Mouse (Mus musculus) MEL (cell line): ENCODE data around the gene Kcnk3. TPM values are rescaled to one million over a fixed set of nuclear protein-coding genes. Genes with fewer than 3 reads are reported as not detected.

Experiments
- DNase-seq: peaks from one replicate; pipeline ENCODE4 v3.0.0; 2011; ENCODE audit warnings: low read depth, low spot score
- H3K27ac ChIP-seq: 2 replicates; pipeline ENCODE4 v1.5.1; 2012; ENCODE audit warnings: low read depth, mild to moderate bottlenecking, control low read depth, low read length, moderate library complexity; ENCODE audit not compliant: control insufficient read depth
- H3K27me3 ChIP-seq, 2 experiments: fragments of 150-350 bp in 1 of 2; sonication (generic) in 1 of 2; 2 replicates each; pipeline ENCODE4 v1.6.1; 2012; ENCODE audit warnings: low read length in 2 of 2, mild to moderate bottlenecking in 2 of 2, improper control_type of control experiment in 1 of 2, moderate library complexity in 1 of 2; ENCODE audit not compliant: insufficient read depth in 2 of 2, control insufficient read depth in 1 of 2
- H3K36me3 ChIP-seq, 2 experiments: 2 replicates each; pipeline ENCODE4 v1.6.1; 2012 to 2014; ENCODE audit warnings: low read length in 2 of 2, improper control_type of control experiment in 1 of 2, inconsistent platforms in 1 of 2, mild to moderate bottlenecking in 1 of 2; ENCODE audit not compliant: insufficient read depth in 2 of 2, control insufficient read depth in 1 of 2
- H3K4me1 ChIP-seq, 2 experiments: fragments of 150-350 bp in 1 of 2; sonication (generic) in 1 of 2; 2 replicates each; pipeline ENCODE4 v1.6.1; 2012; ENCODE audit warnings: low read length in 2 of 2, improper control_type of control experiment in 1 of 2, mild to moderate bottlenecking in 1 of 2; ENCODE audit not compliant: insufficient read depth in 2 of 2, control insufficient read depth in 1 of 2
- H3K4me3 ChIP-seq, 2 experiments: fragments of 150-350 bp in 1 of 2; sonication (generic) in 1 of 2; 2 replicates each; pipeline ENCODE4 v1.5.1; 2012; ENCODE audit warnings: low read depth in 2 of 2, low read length in 2 of 2, mild to moderate bottlenecking in 2 of 2, moderate library complexity in 2 of 2, control low read depth in 1 of 2, improper control_type of control experiment in 1 of 2; ENCODE audit not compliant: control insufficient read depth in 1 of 2, insufficient read depth in 1 of 2
- H3K79me2 ChIP-seq: 2 replicates; pipeline ENCODE4 v1.6.1; 2012; ENCODE audit warnings: mild to moderate bottlenecking, low read length, moderate library complexity; ENCODE audit not compliant: control insufficient read depth, poor library complexity, insufficient read depth
- H3K9ac ChIP-seq: 2 replicates; pipeline ENCODE4 v1.6.1; 2012; ENCODE audit warnings: low read depth, mild to moderate bottlenecking, control low read depth, low read length, moderate library complexity; ENCODE audit not compliant: control insufficient read depth, poor library complexity, severe bottlenecking
- H3K9me3 ChIP-seq: fragments of 150-350 bp; sonication (generic); replicated peaks from 2 replicates; pipeline ENCODE4 v1.6.1; 2012; ENCODE audit warnings: mild to moderate bottlenecking, low read length, improper control_type of control experiment, moderate library complexity; ENCODE audit not compliant: insufficient read depth
- CHD2 ChIP-seq: IDR thresholded peaks from 2 replicates; pipeline ENCODE4 v1.6.1; 2011; ENCODE audit warnings: low read length, improper control_type of control experiment
- CTCF ChIP-seq, 3 experiments: IDR thresholded peaks in 2 of 3; conservative IDR thresholded peaks in 1 of 3; 2 replicates each; pipeline ENCODE4 v1.5.1; 2011 to 2012; ENCODE audit warnings: low read length in 3 of 3, low read depth in 2 of 3, mild to moderate bottlenecking in 2 of 3, improper control_type of control experiment in 1 of 3, inconsistent platforms in 1 of 3, mixed read lengths in 1 of 3, moderate library complexity in 1 of 3; ENCODE audit not compliant: control insufficient read depth in 1 of 3, insufficient read depth in 1 of 3, poor library complexity in 1 of 3, severe bottlenecking in 1 of 3
- EP300 ChIP-seq, 2 experiments: IDR thresholded peaks; 2 replicates each; pipeline ENCODE4 v1.6.1; 2011; ENCODE audit warnings: improper control_type of control experiment in 2 of 2, low read length in 2 of 2, low read depth in 1 of 2, mild to moderate bottlenecking in 1 of 2
- ETS1 ChIP-seq: IDR thresholded peaks from 2 replicates; pipeline ENCODE4 v1.6.1; 2012; ENCODE audit warnings: low read depth, mild to moderate bottlenecking, inconsistent platforms, low read length, improper control_type of control experiment, moderate library complexity
- GATA1 ChIP-seq: IDR thresholded peaks from 2 replicates; pipeline ENCODE4 v1.6.1; 2011; ENCODE audit warnings: low read depth, low read length, improper control_type of control experiment
- JUND ChIP-seq: IDR thresholded peaks from 2 replicates; pipeline ENCODE4 v1.6.1; 2011; ENCODE audit warnings: low read depth, mild to moderate bottlenecking, improper control_type of control experiment, low read length
- MAFK ChIP-seq: IDR thresholded peaks from 2 replicates; pipeline ENCODE4 v1.6.1; 2011; ENCODE audit warnings: low read depth, mild to moderate bottlenecking, low read length, improper control_type of control experiment, borderline replicate concordance
- MEF2A ChIP-seq: IDR thresholded peaks from 2 replicates; pipeline ENCODE4 v1.6.1; 2014; ENCODE audit warnings: low read depth, mild to moderate bottlenecking, inconsistent platforms, low read length, improper control_type of control experiment; ENCODE audit not compliant: poor library complexity, insufficient replicate concordance, severe bottlenecking; ENCODE audit errors: extremely low read depth
- POLR2AphosphoS2 ChIP-seq: IDR thresholded peaks from 2 replicates; pipeline ENCODE4 v1.6.1; 2011; ENCODE audit warnings: low read length, improper control_type of control experiment
- POLR2AphosphoS5 ChIP-seq: IDR thresholded peaks from 2 replicates; pipeline ENCODE4 v1.6.1; 2012; ENCODE audit warnings: low read depth, borderline replicate concordance, mild to moderate bottlenecking, inconsistent platforms, low read length, moderate library complexity, mixed read lengths
- RAD21 ChIP-seq: IDR thresholded peaks from 2 replicates; pipeline ENCODE4 v1.6.1; 2011; ENCODE audit warnings: mild to moderate bottlenecking, low read depth, low read length, improper control_type of control experiment
- RCOR1 ChIP-seq: IDR thresholded peaks from 2 replicates; pipeline ENCODE4 v1.6.1; 2012; ENCODE audit warnings: low read depth, mild to moderate bottlenecking, inconsistent platforms, low read length, improper control_type of control experiment
- SIN3A ChIP-seq: IDR thresholded peaks from 2 replicates; pipeline ENCODE4 v1.6.1; 2012; ENCODE audit warnings: low read length, improper control_type of control experiment, inconsistent platforms
- USF1 ChIP-seq: IDR thresholded peaks from 2 replicates; pipeline ENCODE4 v1.6.1; 2014; ENCODE audit warnings: low read depth, mild to moderate bottlenecking, inconsistent platforms, low read length, improper control_type of control experiment, moderate library complexity
- ZC3H11A ChIP-seq: IDR thresholded peaks from 2 replicates; pipeline ENCODE4 v1.6.1; 2012; ENCODE audit warnings: low read depth, mild to moderate bottlenecking, inconsistent platforms, low read length, improper control_type of control experiment
- ZNF384 ChIP-seq: IDR thresholded peaks from 2 replicates; pipeline ENCODE4 v1.6.1; 2012; ENCODE audit warnings: low read depth, mild to moderate bottlenecking, inconsistent platforms, low read length, improper control_type of control experiment
- polyA plus RNA-seq, 2 experiments: library from polyadenylated mRNA; stranded (reverse) in 1 of 2; unstranded in 1 of 2; fragments of >175 nt in 1 of 2; fragments of >200 nt in 1 of 2; gene quantifications; 2 replicates each; pipeline versions ENCODE4 v1.2.1 to v1.2.4; 2012; ENCODE audit warnings: low replicate concordance in 2 of 2, low read depth in 1 of 2; ENCODE audit not compliant: insufficient read length in 2 of 2, insufficient read depth in 1 of 2, missing spikeins in 1 of 2
- total RNA-seq: library from RNA; depleted of rRNA; stranded (reverse); fragments of 300-350 nt; gene quantifications from 2 replicates; pipeline ENCODE4 v1.2.3, GENCODE M21; 2012

Gene Kcnk3
- total and polyA plus RNA-seq, 3 experiments, result not detected

GRCm38 (mm10) chr5:30620567-30620966 lies 32.6 kb downstream of the Kcnk3 start:
- H3K79me2 ChIP-seq, result no peaks in the 10 kb centered on the region
- peak; percentile 52; the same call in 1 of the 2 replicates for TF ChIP-seq POLR2AphosphoS5
- no peak for TF ChIP-seq RCOR1
- TF ChIP-seq GATA1, result no peak
- H3K4me1 ChIP-seq, result peaks cover 0 to 8% of the 10 kb centered on the region in 2 experiments; a peak in 1 of 4 replicates
- DNase-seq, result no peak
- no peaks in the 10 kb centered on the region for H3K9me3 ChIP-seq
- no peak overlapping the region for H3K4me3 ChIP-seq
- H3K27ac ChIP-seq, result no peak overlapping the region
- H3K27me3 ChIP-seq, result no peaks in the 10 kb centered on the region; a peak in 3 of 4 replicates
- H3K36me3 ChIP-seq, result no peaks in the 10 kb centered on the region
- no peak overlapping the region for H3K9ac ChIP-seq

- Histone ChIP-seq H3K4me1 (peaks cover 0 to 8% of the 10 kb centered on the region in 2 experiments; a peak in 1 of 4 replicates), H3K4me3 (no peak overlapping the region), H3K27me3 (no peaks in the 10 kb centered on the region; a peak in 2 of 4 replicates), H3K36me3 (no peaks in the 10 kb centered on the region), H3K9me3 (no peaks in the 10 kb centered on the region), H3K27ac (no peak overlapping the region), H3K79me2 (no peaks in the 10 kb centered on the region), H3K9ac (no peak overlapping the region)
- TF ChIP-seq MAFK (no peak), ETS1 (no peak), ZNF384 (no peak), EP300 (IDR thresholded peaks at IDR 0.05; ENCODE audit: low read depth in 1 of 2, low read length in 2 of 2) (no peak), USF1 (no peak), MEF2A (no peak), JUND (no peak), SIN3A (no peak)
- DNase-seq, result no peak
Observed at GRCm38 (mm10) chr5:30621211-30621790, 33.3 kb downstream of the Kcnk3 start.

- Histone ChIP-seq H3K79me2 (no peaks in the 10 kb centered on the region), H3K9ac (no peak overlapping the region), H3K27me3 (no peaks in the 10 kb centered on the region; a peak in 2 of 4 replicates), H3K27ac (no peak overlapping the region), H3K9me3 (no peaks in the 10 kb centered on the region), H3K4me1 (peaks cover 0 to 8% of the 10 kb centered on the region in 2 experiments; a peak in 1 of 4 replicates), H3K36me3 (no peaks in the 10 kb centered on the region), H3K4me3 (no peak overlapping the region)
- no peak for DNase-seq
- no peak for TF ChIP-seq GATA1
- no peak for TF ChIP-seq ZC3H11A
- no peak for TF ChIP-seq MEF2A
- TF ChIP-seq CTCF (IDR thresholded peaks at IDR 0.05 in 2 of 3, conservative IDR thresholded peaks at IDR 0.05 in 1 of 3; ENCODE audit: control insufficient read depth in 1 of 3, insufficient read depth in 1 of 3, low read depth in 2 of 3, low read length in 3 of 3, poor library complexity in 1 of 3, severe bottlenecking in 1 of 3), result no peak
- TF ChIP-seq POLR2AphosphoS2, result no peak
- TF ChIP-seq CHD2, result no peak
- no peak for TF ChIP-seq ETS1
- TF ChIP-seq RAD21, result no peak
Observed at GRCm38 (mm10) chr5:30621844-30622176, 33.8 kb downstream of the Kcnk3 start.
